In the genomic region with DNA sequence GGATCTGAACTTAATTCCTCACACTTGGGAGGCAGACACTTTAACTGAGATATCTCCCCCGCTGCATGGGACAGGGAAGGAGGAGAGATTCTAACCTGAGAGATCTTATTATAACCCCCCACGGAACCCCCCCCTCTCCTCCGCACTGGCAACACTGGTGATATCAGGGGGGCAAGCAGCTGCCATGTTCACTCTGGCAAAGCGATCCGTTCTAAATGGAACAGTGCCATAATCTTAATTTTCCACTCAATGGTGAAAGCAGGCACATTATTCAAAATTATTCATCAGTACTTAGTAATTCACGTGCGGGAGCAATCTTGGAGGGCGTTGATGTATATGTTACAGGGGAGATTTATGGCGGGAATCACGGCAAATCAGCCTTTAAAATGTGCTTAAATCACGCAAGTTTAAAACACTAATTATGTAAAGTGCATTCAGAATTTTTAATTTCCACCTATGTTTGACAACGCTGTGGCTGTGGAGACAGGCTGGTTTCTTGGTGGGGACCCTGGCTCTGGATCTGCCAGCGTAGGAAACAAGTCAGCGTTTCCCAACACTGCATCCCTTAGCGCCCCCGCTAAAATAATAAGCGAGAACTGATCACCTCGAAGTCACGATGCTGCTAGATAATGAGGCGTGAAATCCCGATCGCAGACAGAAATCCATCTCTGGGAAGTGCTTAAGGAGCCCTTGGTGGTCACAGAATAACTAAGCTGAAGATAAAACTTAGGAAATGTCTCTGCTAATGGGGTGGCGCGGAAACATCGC, we compare ENCODE assay signal across 15 mouse cellular contexts.
DNase-seq lines count a peak whose midpoint lies in the region; ATAC-seq lines count a peak whose summit lies in the region.
"Had no signal": no experiment of that assay in that cellular context is flagged by ENCODE, and none has a peak within 500 bp of the region (broad histone marks: within the 10 kb centered on the region; RNA-seq: fewer than 3 reads in every experiment).

No protein-coding gene starts in this region.

- no peak for DNase-seq in heart, postnatal 25 days (ENCODE audit: low spot score)
- DNase-seq in midbrain, embryonic 10.5 days (ENCODE audit: low spot score), result no peak
- DNase-seq in right cerebral cortex, adult 2 months (ENCODE audit: low spot score in 2 of 2), result no peak
- DNase-seq: cerebellum, adult 9-10 months; gastrocnemius, postnatal 36 days; kidney, postnatal 25 days; thymus, postnatal 4 days had no signal

- H3K9ac ChIP-seq in heart, embryonic 12.5 days, result no peak overlapping the region
- H3K9ac ChIP-seq in midbrain, embryonic 12.5 days (replicated peaks), result no peak overlapping the region
- H3K9ac ChIP-seq in hindbrain, embryonic 15.5 days, result no peak overlapping the region
- no peak overlapping the region for H3K9ac ChIP-seq in neural tube, embryonic 15.5 days (replicated peaks)
- H3K9ac ChIP-seq: embryonic facial prominence, embryonic 12.5 days; limb, embryonic 15.5 days had no signal

- peaks cover 16% of the 10 kb centered on the region for H3K4me1 ChIP-seq in heart, embryonic 12.5 days (replicated peaks)
- H3K4me1 ChIP-seq in midbrain, embryonic 12.5 days, result peaks cover 12% of the 10 kb centered on the region; the same call in 1 of the 2 replicates
- peaks cover 9% of the 10 kb centered on the region for H3K4me1 ChIP-seq in midbrain, embryonic 10.5 days
- H3K4me1 ChIP-seq in hindbrain, embryonic 15.5 days (replicated peaks), result peaks cover 16% of the 10 kb centered on the region
- peaks cover 18% of the 10 kb centered on the region for H3K4me1 ChIP-seq in neural tube, embryonic 15.5 days

- WGBS in heart, embryonic 12.5 days, result 52% methylated on average over 25 of the region's 25 CpGs
- WGBS in midbrain, embryonic 12.5 days, result 61% methylated on average over 25 of the region's 25 CpGs
- 84% methylated on average over 25 of the region's 25 CpGs for WGBS in midbrain, embryonic 10.5 days
- WGBS in hindbrain, embryonic 15.5 days, result 36% methylated on average over 25 of the region's 25 CpGs
- WGBS in neural tube, embryonic 15.5 days, result 38% methylated on average over 25 of the region's 25 CpGs

- intact Hi-C loops in heart, postnatal 25 days (cut with DNase I), result no loop called here

- H3K9me3 ChIP-seq in heart, embryonic 12.5 days (replicated peaks), result peaks cover 7% of the 10 kb centered on the region; the same call in 1 of the 2 replicates
- H3K9me3 ChIP-seq in midbrain, embryonic 12.5 days, result no peaks in the 10 kb centered on the region
- H3K9me3 ChIP-seq in midbrain, embryonic 10.5 days (replicated peaks), result no peaks in the 10 kb centered on the region
- no peaks in the 10 kb centered on the region for H3K9me3 ChIP-seq in hindbrain, embryonic 15.5 days
- H3K9me3 ChIP-seq in neural tube, embryonic 15.5 days (replicated peaks), result no peaks in the 10 kb centered on the region
- H3K9me3 ChIP-seq: embryonic facial prominence, embryonic 12.5 days; limb, embryonic 15.5 days had no signal

- no peaks in the 10 kb centered on the region for H3K27me3 ChIP-seq in heart, embryonic 12.5 days (replicated peaks)
- no peaks in the 10 kb centered on the region; the same call in 1 of the 2 replicates for H3K27me3 ChIP-seq in midbrain, embryonic 12.5 days
- no peaks in the 10 kb centered on the region for H3K27me3 ChIP-seq in midbrain, embryonic 10.5 days (ENCODE audit: low read depth, poor library complexity, severe bottlenecking)
- H3K27me3 ChIP-seq in hindbrain, embryonic 15.5 days, result no peaks in the 10 kb centered on the region
- no peaks in the 10 kb centered on the region for H3K27me3 ChIP-seq in neural tube, embryonic 15.5 days (replicated peaks)
- H3K27me3 ChIP-seq: embryonic facial prominence, embryonic 12.5 days; limb, embryonic 15.5 days had no signal

- ATAC-seq in heart, embryonic 12.5 days (ENCODE audit: insufficient number of reproducible peaks, low FRiP score), result no peak
- ATAC-seq in midbrain, embryonic 12.5 days (ENCODE audit: low FRiP score, low read depth), result 0 out of 2 replicates have a peak, but pooled peaks have one; percentile 34
- ATAC-seq in hindbrain, embryonic 15.5 days (ENCODE audit: low FRiP score, low read depth), result peak; percentile 57; the same call in 1 of the 2 replicates
- no peak for ATAC-seq in neural tube, embryonic 15.5 days (ENCODE audit: low FRiP score)
- ATAC-seq: CD4-positive, CD25-positive, alpha-beta regulatory T cell, adult 4 months; inflammation-experienced regulatory T-cells, adult 6 months had no signal

- H3K36me3 ChIP-seq in heart, embryonic 12.5 days, result no peaks in the 10 kb centered on the region
- no peaks in the 10 kb centered on the region for H3K36me3 ChIP-seq in midbrain, embryonic 12.5 days
- H3K36me3 ChIP-seq in midbrain, embryonic 10.5 days, result no peaks in the 10 kb centered on the region
- H3K36me3 ChIP-seq in hindbrain, embryonic 15.5 days, result no peaks in the 10 kb centered on the region
- H3K36me3 ChIP-seq in neural tube, embryonic 15.5 days, result no peaks in the 10 kb centered on the region
- H3K36me3 ChIP-seq: embryonic facial prominence, embryonic 12.5 days; limb, embryonic 15.5 days had no signal

- H3K27ac ChIP-seq in heart, embryonic 12.5 days (ENCODE audit: poor library complexity, severe bottlenecking), result no peak overlapping the region
- no peak overlapping the region for H3K27ac ChIP-seq in midbrain, embryonic 12.5 days (replicated peaks)
- H3K27ac ChIP-seq in midbrain, embryonic 10.5 days (replicated peaks), result no peak overlapping the region
- H3K27ac ChIP-seq in hindbrain, embryonic 15.5 days (replicated peaks), result no peak overlapping the region
- H3K27ac ChIP-seq in neural tube, embryonic 15.5 days (replicated peaks), result 0 out of 2 replicates have a peak overlapping the region, but pooled peaks have one; percentile 28
- H3K27ac ChIP-seq: embryonic facial prominence, embryonic 12.5 days; limb, embryonic 15.5 days had no signal

- peak overlapping the region; percentile 1; the same call in 1 of the 2 replicates for H3K4me2 ChIP-seq in heart, embryonic 12.5 days
- no peak overlapping the region for H3K4me2 ChIP-seq in midbrain, embryonic 12.5 days (replicated peaks)
- peak overlapping the region; percentile 34 for H3K4me2 ChIP-seq in hindbrain, embryonic 15.5 days
- H3K4me2 ChIP-seq in neural tube, embryonic 15.5 days, result peak overlapping the region; percentile 38
- H3K4me2 ChIP-seq: embryonic facial prominence, embryonic 12.5 days; limb, embryonic 15.5 days had no signal

- no peak overlapping the region for H3K4me3 ChIP-seq in heart, embryonic 12.5 days
- no peak overlapping the region for H3K4me3 ChIP-seq in midbrain, embryonic 12.5 days
- H3K4me3 ChIP-seq in midbrain, embryonic 10.5 days, result no peak overlapping the region
- no peak overlapping the region for H3K4me3 ChIP-seq in hindbrain, embryonic 15.5 days
- no peak overlapping the region for H3K4me3 ChIP-seq in neural tube, embryonic 15.5 days (replicated peaks)
- H3K4me3 ChIP-seq: embryonic facial prominence, embryonic 12.5 days; limb, embryonic 15.5 days had no signal

Comparison
In these comparisons a context has a peak if more than half of its experiments do, and no peak if none do; other contexts are left out.
1. ATAC-seq: peak in midbrain, embryonic 12.5 days (single experiment) and hindbrain, embryonic 15.5 days (single experiment); none in heart, embryonic 12.5 days (single experiment) and neural tube, embryonic 15.5 days (single experiment).